Mouse (Mus musculus) midbrain, postnatal 0 days (tissue): ENCODE measurements around the gene Oser1. TPM values are rescaled to one million over a fixed set of nuclear protein-coding genes. Genes with fewer than 3 reads are reported as not detected.

Experiments
- ATAC-seq: fragments of 200-750 bp; cut with Nextera tagmentation; 2 replicates; pipeline ENCODE4 v1.8.0; 2017; ENCODE audit warnings: moderate number of reproducible peaks, mild to moderate bottlenecking, moderate TSS enrichment, moderate library complexity; ENCODE audit not compliant: low FRiP score
- DNase-seq: peaks from one replicate; pipeline ENCODE4 v3.0.0-alpha.2; 2015; ENCODE audit warnings: low spot score
- H3K27ac ChIP-seq: fragments of 300-500 bp; sonication (generic); 2 replicates; pipeline ENCODE4 v1.5.1; 2014; ENCODE audit warnings: low read depth, mild to moderate bottlenecking, low read length, mixed read lengths
- H3K27me3 ChIP-seq: fragments of 300-500 bp; sonication (generic); 2 replicates; pipeline ENCODE4 v1.6.1; 2014; ENCODE audit warnings: low read length, control low read depth, mixed read lengths; ENCODE audit not compliant: insufficient read depth
- H3K36me3 ChIP-seq: fragments of 300-500 bp; sonication (generic); 2 replicates; pipeline ENCODE4 v1.6.1; 2014; ENCODE audit warnings: low read length, control low read depth, mixed read lengths; ENCODE audit not compliant: insufficient read depth
- H3K4me1 ChIP-seq: fragments of 300-500 bp; sonication (generic); 2 replicates; pipeline ENCODE4 v1.6.1; 2014; ENCODE audit warnings: mild to moderate bottlenecking, control low read depth, antibody characterized with exemption, low read length, mixed read lengths; ENCODE audit not compliant: insufficient read depth
- H3K4me2 ChIP-seq: fragments of 300-500 bp; sonication (generic); 2 replicates; pipeline ENCODE4 v1.6.1; 2014; ENCODE audit warnings: low read depth, mild to moderate bottlenecking, low read length, mixed read lengths; ENCODE audit not compliant: poor library complexity, severe bottlenecking
- H3K4me3 ChIP-seq: fragments of 300-500 bp; sonication (generic); 2 replicates; pipeline ENCODE4 v1.5.1; 2014; ENCODE audit warnings: low read depth, mild to moderate bottlenecking, low read length, moderate library complexity
- H3K9ac ChIP-seq: fragments of 300-500 bp; sonication (generic); replicated peaks from 2 replicates; pipeline ENCODE4 v1.6.1; 2014; ENCODE audit warnings: mild to moderate bottlenecking, low read length, moderate library complexity, mixed read lengths; ENCODE audit not compliant: poor library complexity, severe bottlenecking
- H3K9me3 ChIP-seq: fragments of 300-500 bp; sonication (generic); 2 replicates; pipeline ENCODE4 v1.6.1; 2016; ENCODE audit warnings: low read length, control low read depth
- CTCF ChIP-seq: IDR thresholded peaks from 2 replicates; pipeline ENCODE4 v1.5.1; 2016; ENCODE audit warnings: antibody characterized with exemption, mild to moderate bottlenecking
- WGBS: fragments of 180-500 bp; shearing (Covaris S2); extraction: QIAGEN DNeasy Blood & Tissue Kit; methylation state at CpG from one replicate; pipeline ENCODE4 v1.1.7; 2014; 5-methylcytosine and 5-hydroxymethylcytosine counted together
- polyA plus RNA-seq: library from polyadenylated mRNA; unstranded; fragments of >200 nt; fragmentation: Nextera tagmentation; extraction: Ambion mirVana; gene quantifications from 2 replicates; pipeline ENCODE4 v1.2.1, GENCODE M21; 2015
- total RNA-seq: library from RNA; depleted of rRNA; stranded (reverse); fragments of >200 nt; gene quantifications from 2 replicates; pipeline ENCODE4 v1.2.3, GENCODE M21; 2014

Gene Oser1
- total and polyA plus RNA-seq, 2 experiments from 2014 or later, result 29.9 to 63.8 TPM

DNA sequence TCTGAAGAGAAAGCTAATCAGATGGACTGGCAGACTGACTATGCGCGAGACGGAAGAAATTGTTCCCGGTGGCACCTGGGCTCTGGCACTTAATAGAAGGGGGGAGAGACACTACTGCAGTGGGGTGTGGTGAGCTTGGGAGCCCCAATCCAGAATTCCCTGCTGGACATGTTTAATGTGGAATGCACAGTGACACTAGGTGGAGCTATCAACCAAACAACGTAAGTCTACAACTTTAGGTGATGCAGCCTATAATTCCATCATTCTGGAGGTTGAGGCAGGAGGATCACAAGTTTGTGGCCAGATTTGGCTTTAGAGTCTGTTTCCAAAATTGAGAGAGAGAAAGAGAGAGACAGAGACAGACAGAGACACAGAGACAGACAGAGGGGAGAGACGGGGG lies 28.2 kb upstream of the Oser1 start:
- 86% methylated on average over 6 of the region's 6 CpGs for WGBS
- H3K27ac ChIP-seq, result no peak overlapping the region
- H3K27me3 ChIP-seq, result no peaks in the 10 kb centered on the region
- H3K9ac ChIP-seq, result no peak overlapping the region
- ATAC-seq, result no peak
- TF ChIP-seq CTCF, result peak; percentile 59
- no peak overlapping the region for H3K4me3 ChIP-seq
- H3K36me3 ChIP-seq, result peaks cover 42% of the 10 kb centered on the region
- DNase-seq, result no peak
- H3K9me3 ChIP-seq, result no peaks in the 10 kb centered on the region
- H3K4me2 ChIP-seq, result no peak overlapping the region
- no peaks in the 10 kb centered on the region for H3K4me1 ChIP-seq

DNA sequence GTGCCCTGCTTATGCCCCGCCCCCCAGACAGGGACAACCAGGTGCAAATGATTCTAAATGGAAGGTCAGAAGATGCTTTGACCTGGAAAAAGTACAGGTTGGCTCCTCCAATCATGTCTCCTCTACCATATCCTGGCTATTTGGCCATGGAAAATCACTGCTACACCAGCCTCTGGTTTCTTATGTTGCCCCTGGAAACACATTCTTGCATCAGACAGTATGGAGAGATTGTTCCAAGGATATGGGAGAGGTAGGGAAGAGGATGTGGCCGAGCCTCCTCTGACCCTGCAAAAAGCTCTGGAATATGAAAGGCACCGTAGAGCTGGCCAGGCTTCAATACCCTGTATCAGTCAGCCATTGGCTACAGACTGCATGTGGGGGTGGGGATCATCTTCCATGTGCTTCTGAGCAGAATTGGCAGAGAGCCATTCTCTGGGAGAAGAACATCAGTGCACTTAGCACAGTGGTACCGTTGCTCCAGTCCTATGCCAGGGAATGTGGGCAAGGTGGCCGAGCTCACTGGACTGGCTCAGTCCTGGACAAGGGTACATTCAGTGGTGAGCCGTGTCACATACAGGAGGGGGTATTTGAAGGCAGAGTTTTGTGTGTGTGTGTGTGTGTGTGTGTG lies 26.3 kb upstream of the Oser1 start:
- no peaks in the 10 kb centered on the region for H3K4me1 ChIP-seq
- WGBS, result 57% methylated on average over 6 of the region's 6 CpGs
- peaks cover 44% of the 10 kb centered on the region for H3K36me3 ChIP-seq
- no peak overlapping the region for H3K27ac ChIP-seq
- no peak overlapping the region for H3K4me3 ChIP-seq
- no peak overlapping the region for H3K4me2 ChIP-seq
- H3K9me3 ChIP-seq, result no peaks in the 10 kb centered on the region
- H3K27me3 ChIP-seq, result no peaks in the 10 kb centered on the region
- TF ChIP-seq CTCF, result no peak
- DNase-seq, result peak; percentile 81
- H3K9ac ChIP-seq, result no peak overlapping the region
- no peak for ATAC-seq

GRCm38 (mm10) chr2:163449276-163449675 lies 24.8 kb upstream of the Oser1 start:
- H3K9ac ChIP-seq, result no peak overlapping the region
- no peak overlapping the region for H3K27ac ChIP-seq
- H3K4me2 ChIP-seq, result no peak overlapping the region
- TF ChIP-seq CTCF, result no peak
- no peak for DNase-seq
- 62% methylated on average over 3 of the region's 3 CpGs for WGBS
- H3K36me3 ChIP-seq, result peaks cover 41% of the 10 kb centered on the region
- H3K4me1 ChIP-seq, result no peaks in the 10 kb centered on the region
- no peak for ATAC-seq
- H3K27me3 ChIP-seq, result no peaks in the 10 kb centered on the region
- H3K4me3 ChIP-seq, result no peak overlapping the region
- H3K9me3 ChIP-seq, result no peaks in the 10 kb centered on the region

- no peak overlapping the region for H3K4me3 ChIP-seq
- H3K36me3 ChIP-seq, result peaks cover 35% of the 10 kb centered on the region
- H3K4me2 ChIP-seq, result no peak overlapping the region
- DNase-seq (no peak), ATAC-seq (no peak)
- WGBS, result 86% methylated on average over 12 of the region's 12 CpGs
- H3K9ac ChIP-seq, result no peak overlapping the region
- no peaks in the 10 kb centered on the region for H3K4me1 ChIP-seq
- no peaks in the 10 kb centered on the region for H3K27me3 ChIP-seq
- H3K9me3 ChIP-seq, result no peaks in the 10 kb centered on the region
- H3K27ac ChIP-seq, result no peak overlapping the region
- TF ChIP-seq CTCF, result no peak
Observed at GRCm38 (mm10) chr2:163447375-163447774, 22.9 kb upstream of the Oser1 start.

DNA sequence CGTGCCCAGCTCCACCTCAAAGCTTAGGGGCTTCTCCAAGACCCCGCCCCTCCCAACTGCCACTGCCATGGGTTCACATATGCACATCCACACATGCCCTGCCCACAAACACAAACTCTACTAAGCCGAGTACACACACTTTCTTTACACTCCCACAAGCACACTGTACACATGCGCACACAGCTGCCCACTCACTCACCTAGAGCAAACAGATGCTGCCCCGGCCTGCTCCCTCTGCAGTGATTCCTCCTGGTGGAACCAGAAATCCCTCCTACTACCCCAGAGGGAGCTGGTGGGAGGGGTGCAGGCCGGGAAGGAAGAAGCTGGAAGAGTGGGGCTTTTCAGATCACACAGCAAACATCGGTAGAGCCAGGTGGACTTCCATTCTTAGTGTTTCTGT lies 19.5 kb upstream of the Oser1 start:
- H3K4me1 ChIP-seq, result peaks cover 17% of the 10 kb centered on the region; the same call in 1 of the 2 replicates
- DNase-seq, result no peak
- no peak overlapping the region for H3K9ac ChIP-seq
- WGBS, result 67% methylated on average over 7 of the region's 7 CpGs
- H3K4me3 ChIP-seq, result no peak overlapping the region
- peaks cover 14% of the 10 kb centered on the region for H3K36me3 ChIP-seq
- TF ChIP-seq CTCF, result no peak
- no peak for ATAC-seq
- no peak overlapping the region for H3K4me2 ChIP-seq
- H3K9me3 ChIP-seq, result no peaks in the 10 kb centered on the region
- H3K27me3 ChIP-seq, result no peaks in the 10 kb centered on the region
- no peak overlapping the region for H3K27ac ChIP-seq

DNA sequence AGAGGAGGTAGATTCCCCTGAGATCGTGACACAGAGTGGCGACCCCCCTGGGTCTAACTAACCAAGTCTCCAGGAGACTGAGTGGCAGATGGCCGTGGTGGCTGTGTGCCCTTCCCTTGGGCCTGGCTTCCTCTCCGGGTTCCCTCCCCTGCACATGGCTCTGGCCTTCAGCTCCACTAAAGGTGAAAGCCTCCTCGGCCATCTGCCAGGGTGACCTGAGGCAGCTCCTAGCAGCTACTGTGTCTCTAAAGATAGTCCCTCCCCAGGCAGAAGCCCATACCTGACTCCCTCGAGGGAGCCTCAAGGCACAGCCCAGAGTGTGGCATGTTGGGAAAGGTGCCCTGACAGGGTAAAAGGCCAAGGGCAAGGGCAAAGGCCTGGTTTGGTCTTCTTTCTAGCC lies 19.0 kb upstream of the Oser1 start:
- Histone ChIP-seq H3K4me3 (no peak overlapping the region), H3K4me2 (no peak overlapping the region), H3K4me1 (peaks cover 17% of the 10 kb centered on the region; the same call in 1 of the 2 replicates), H3K36me3 (peaks cover 13% of the 10 kb centered on the region), H3K27ac (no peak overlapping the region), H3K27me3 (no peaks in the 10 kb centered on the region), H3K9ac (no peak overlapping the region), H3K9me3 (no peaks in the 10 kb centered on the region)
- ATAC-seq (no peak), DNase-seq (no peak)
- WGBS, result 67% methylated on average over 6 of the region's 6 CpGs
- TF ChIP-seq CTCF, result no peak
